20 mouse cellular contexts compared by ENCODE assay signal in genomic region chr13:52847071-52847470, GRCm38 (mm10).
DNase-seq lines count a peak whose midpoint lies in the region; ATAC-seq and TF ChIP-seq lines count a peak whose summit lies in the region.
"Had no signal": no experiment of that assay in that cellular context is flagged by ENCODE, and none has a peak within 500 bp of the region (broad histone marks: within the 10 kb centered on the region; RNA-seq: fewer than 3 reads in every experiment).

No protein-coding gene starts in this region.

- no peaks in the 10 kb centered on the region for H3K27me3 ChIP-seq in heart, embryonic 12.5 days (replicated peaks)
- H3K27me3 ChIP-seq: embryonic facial prominence, embryonic 12.5 days; forebrain, embryonic 13.5 days; midbrain, embryonic 15.5 days; neural tube, embryonic 15.5 days had no signal

- 0 out of 2 replicates have a peak overlapping the region, but pooled peaks have one; percentile 8 for H3K4me2 ChIP-seq in heart, embryonic 12.5 days
- H3K4me2 ChIP-seq: embryonic facial prominence, embryonic 12.5 days; forebrain, embryonic 13.5 days; midbrain, embryonic 15.5 days; neural tube, embryonic 15.5 days had no signal

- H3K27ac ChIP-seq in heart, embryonic 12.5 days (ENCODE audit: poor library complexity, severe bottlenecking) = 0 out of 2 replicates have a peak overlapping the region, but pooled peaks have one; percentile 1
- H3K27ac ChIP-seq in left cerebral cortex, adult 2 months = no peak overlapping the region
- peak overlapping the region; percentile 7 for H3K27ac ChIP-seq in embryonic fibroblast, embryonic 13.5 days (ENCODE audit: insufficient read depth, low read length)
- H3K27ac ChIP-seq: embryonic facial prominence, embryonic 12.5 days; forebrain, embryonic 13.5 days; midbrain, embryonic 15.5 days; neural tube, embryonic 15.5 days had no signal

- no peaks in the 10 kb centered on the region for H3K9me3 ChIP-seq in heart, embryonic 12.5 days (replicated peaks)
- H3K9me3 ChIP-seq: embryonic facial prominence, embryonic 12.5 days; forebrain, embryonic 13.5 days; midbrain, embryonic 15.5 days; neural tube, embryonic 15.5 days had no signal

- no peak for TF ChIP-seq CTCF in left cerebral cortex, adult 2 months (IDR thresholded peaks at IDR 0.05)
- TF ChIP-seq CTCF in embryonic fibroblast, embryonic 13.5 days (IDR thresholded peaks at IDR 0.05; ENCODE audit: borderline replicate concordance, insufficient read depth, low read length) = no peak

- ATAC-seq in heart, embryonic 12.5 days (ENCODE audit: insufficient number of reproducible peaks, low FRiP score) = no peak
- no peak for ATAC-seq in megakaryocyte, adult 5-6 weeks (ENCODE audit: poor library complexity, severe bottlenecking)
- ATAC-seq: activated CD4-positive, CD25-positive, alpha-beta regulatory T cell, adult 4 months; forebrain, embryonic 13.5 days; lung, postnatal 0 days; midbrain, embryonic 15.5 days had no signal

- DNase-seq in adrenal gland, postnatal 14 days = peak; percentile 42
- no peak for DNase-seq in adrenal gland, postnatal 25 days
- no peak for DNase-seq in heart, postnatal 10 days
- DNase-seq in left cerebral cortex, postnatal 25 days (ENCODE audit: low spot score in 2 of 2) = peak; percentile 18 to 20
- DNase-seq in left cerebral cortex, adult 2 months (ENCODE audit: extremely low spot score in 1 of 2, low spot score in 2 of 2) = no peak
- DNase-seq: cerebellum, adult 9-11 months; kidney, adult 2 months; kidney, postnatal 10 days; left cerebral cortex, postnatal 4 days; liver had no signal

- H3K9ac ChIP-seq in heart, embryonic 12.5 days = 0 out of 2 replicates have a peak overlapping the region, but pooled peaks have one; percentile 32
- H3K9ac ChIP-seq: embryonic facial prominence, embryonic 12.5 days; forebrain, embryonic 13.5 days; midbrain, embryonic 15.5 days; neural tube, embryonic 15.5 days had no signal

- no peaks in the 10 kb centered on the region for H3K36me3 ChIP-seq in heart, embryonic 12.5 days
- H3K36me3 ChIP-seq: embryonic facial prominence, embryonic 12.5 days; G1E; midbrain, embryonic 15.5 days; neural tube, embryonic 15.5 days had no signal

- no peak overlapping the region for H3K4me3 ChIP-seq in heart, embryonic 12.5 days
- no peak overlapping the region for H3K4me3 ChIP-seq in left cerebral cortex, adult 2 months
- H3K4me3 ChIP-seq in embryonic fibroblast, embryonic 13.5 days (ENCODE audit: insufficient read depth, low read length) = no peak overlapping the region
- H3K4me3 ChIP-seq: embryonic facial prominence, embryonic 12.5 days; forebrain, embryonic 13.5 days; midbrain, embryonic 15.5 days; neural tube, embryonic 15.5 days had no signal

- intact Hi-C loops in heart, postnatal 10 days (cut with DNase I) = no loop called here
- intact Hi-C loops in left cerebral cortex, postnatal 25 days (cut with DNase I) = no loop called here
- intact Hi-C loops in left cerebral cortex, adult 2 months (cut with DNase I) = no loop called here

- 75% methylated on average over 17 of the region's 17 CpGs for WGBS in heart, embryonic 12.5 days

- H3K4me1 ChIP-seq in heart, embryonic 12.5 days (replicated peaks) = peaks cover 51% of the 10 kb centered on the region
- peaks cover 4% of the 10 kb centered on the region for H3K4me1 ChIP-seq in embryonic fibroblast, embryonic 13.5 days (ENCODE audit: control insufficient read depth, insufficient read depth, low read length)
- H3K4me1 ChIP-seq: embryonic facial prominence, embryonic 12.5 days had no signal

- no peak for TF ChIP-seq POLR2A in embryonic fibroblast, embryonic 13.5 days (IDR thresholded peaks at IDR 0.05; ENCODE audit: low read depth, low read length)

Comparison
In these comparisons a context has a peak if more than half of its experiments do, and no peak if none do; other contexts are left out.
1. DNase-seq: peak in adrenal gland, postnatal 14 days (single experiment) and left cerebral cortex, postnatal 25 days (2 of 2); none in adrenal gland, postnatal 25 days (single experiment), heart, postnatal 10 days (0 of 2) and left cerebral cortex, adult 2 months (0 of 2).